Mouse (Mus musculus): Measurements from ENCODE around the gene Zbtb16. TPM values are rescaled to one million over a fixed set of nuclear protein-coding genes. Genes with fewer than 3 reads are reported as not detected.

The Zbtb16 gene
- 2.8 TPM for total RNA-seq (2023)

DNA sequence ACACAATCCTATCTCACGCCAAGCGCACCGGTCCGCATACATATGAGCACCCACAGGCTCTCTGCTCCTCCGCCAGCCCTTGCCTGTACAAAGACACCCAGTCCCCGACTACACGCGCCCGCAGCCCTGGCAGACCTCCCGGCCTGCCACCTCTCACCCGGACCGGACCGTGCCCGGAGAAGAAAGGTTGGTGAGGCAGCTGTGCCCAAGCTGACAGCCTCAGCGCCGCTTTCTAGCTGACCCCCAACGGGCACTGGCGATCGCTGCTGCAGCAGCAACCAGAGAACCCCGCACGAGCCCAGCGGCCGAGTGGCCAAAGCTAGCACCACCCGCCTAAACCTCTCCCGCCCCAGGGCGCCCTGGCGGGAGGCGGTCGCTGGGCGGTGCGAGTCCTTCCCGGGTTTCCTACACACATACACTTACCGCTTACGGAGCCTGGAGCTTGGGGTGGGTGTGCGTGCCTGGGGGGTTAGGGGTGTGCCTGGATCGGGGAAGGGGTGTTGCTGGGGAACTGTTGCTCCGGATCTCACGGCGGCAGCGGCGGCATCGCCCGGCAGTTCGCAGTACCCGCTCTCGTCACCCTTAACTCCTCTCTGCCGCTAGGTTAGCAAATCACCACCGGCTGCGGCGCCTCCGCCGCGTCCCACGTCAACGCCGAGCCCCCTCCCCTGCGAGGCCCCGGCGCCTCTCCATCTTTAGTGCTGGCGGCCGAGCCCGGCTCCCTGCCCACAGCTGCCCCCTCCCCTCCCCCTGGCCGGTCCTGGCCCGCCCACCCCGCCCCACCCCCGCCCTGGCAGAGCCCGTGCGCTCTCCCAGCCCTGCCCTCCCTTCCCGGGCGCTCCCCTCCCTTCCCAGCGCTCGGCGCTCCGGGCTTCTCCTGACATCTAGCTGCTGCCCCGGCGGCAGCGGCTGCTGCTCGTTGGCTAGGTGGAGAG lies at the start of gene Zbtb16:
Gene Zbtb16, minus strand, starts transcription at position 592 of the 935 bp plus-strand sequence.

DNA sequence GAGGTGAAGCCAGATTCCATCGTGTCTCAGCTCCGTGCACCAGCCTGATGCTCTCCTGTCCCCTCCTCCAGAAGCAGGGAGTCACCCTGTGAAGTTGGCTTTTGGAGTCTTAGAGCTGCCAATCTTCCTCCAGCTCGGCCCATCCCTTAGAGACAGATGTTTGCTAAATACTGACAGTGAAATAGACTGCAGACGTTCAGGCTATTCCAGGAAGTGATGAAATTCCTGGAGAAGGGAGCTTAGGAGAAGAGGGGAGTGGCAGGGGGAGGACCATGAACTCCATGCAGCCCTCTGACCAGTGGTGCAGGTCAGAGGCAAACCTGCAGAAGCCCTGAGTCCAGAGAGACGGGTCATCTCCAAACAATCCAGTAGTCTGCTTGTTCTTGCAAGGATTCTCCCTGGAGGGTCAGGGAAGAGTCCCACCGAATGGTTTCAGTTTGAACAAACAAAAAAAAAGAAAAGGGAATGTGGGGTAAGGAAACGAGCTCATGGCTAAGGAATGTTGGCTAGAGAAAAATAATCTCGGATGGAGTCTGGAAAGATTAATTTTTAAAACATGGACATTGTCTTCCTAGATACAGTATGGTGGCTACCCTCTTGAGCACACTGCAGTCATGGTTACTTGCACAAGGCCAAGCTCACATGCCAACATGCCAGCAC lies 231.0 kb downstream of the Zbtb16 start, which contains the start of gene Nnmt:
Gene Nnmt, minus strand, starts transcription at position 215 of the 660 bp plus-strand sequence.

Other genes with a start within 250 kb of the Zbtb16 start
- gene Nnmt, start 231.1 kb downstream of the Zbtb16 start, total RNA-seq (2023): not detected
- not detected for gene Htr3a, start 74.9 kb upstream of the Zbtb16 start, total RNA-seq (2023)
- not detected for gene Htr3b, start 128.8 kb upstream of the Zbtb16 start, total RNA-seq (2023)
- gene Usp28, start 149.2 kb upstream of the Zbtb16 start, total RNA-seq (2023): 181 TPM
- gene Zw10, start 219.4 kb upstream of the Zbtb16 start, total RNA-seq (2023): 46.2 TPM
- not detected for gene Tmprss5, start 245.0 kb upstream of the Zbtb16 start, total RNA-seq (2023)

Data from CD4-positive naive resting alpha-beta T cell, adult 57 days (primary cell).